Mouse (Mus musculus): ENCODE data around the gene Slc18a2. TPM values are rescaled to one million over a fixed set of nuclear protein-coding genes. Genes with fewer than 3 reads are reported as not detected.

Gene Slc18a2
- total and polyA plus RNA-seq, 3 experiments, result 0.04 to 0.86 TPM; not detected in 1

- in situ Hi-C loops (cut with MboI; ENCODE audit: low pct_ligation_motif_present, low pct_unique_long_range_greater_than_20kb, low sequenced_read_pairs), result no loop called here
- H3K4me1 ChIP-seq (ENCODE audit: control insufficient read depth in 1 of 2, insufficient read depth in 2 of 2), result no peaks in the 10 kb centered on the region
- H3K4me3 ChIP-seq (replicated peaks in 1 of 3; ENCODE audit: low read depth in 2 of 3, low read length in 2 of 3, poor library complexity in 1 of 3), result no peak overlapping the region
- H3K27me3 ChIP-seq (replicated peaks), result no peaks in the 10 kb centered on the region
- no peak overlapping the region for H3K9ac ChIP-seq (ENCODE audit: insufficient read depth, low read depth)
- dilution Hi-C loops (cut with MboI; ENCODE audit: extremely low pct_ligation_motif_present, extremely low pct_unique_long_range_greater_than_20kb, low sequenced_read_pairs), result no loop called here
- no peak overlapping the region for H3K4me2 ChIP-seq (ENCODE audit: insufficient read depth, low read depth, poor library complexity, severe bottlenecking)
- no peaks in the 10 kb centered on the region for H3K79me2 ChIP-seq (replicated peaks; ENCODE audit: control insufficient read depth, extremely low read depth, insufficient read depth, poor library complexity, severe bottlenecking)
- TF ChIP-seq PAX5 (IDR thresholded peaks at IDR 0.05; ENCODE audit: low read length) (no peak), MXI1 (IDR thresholded peaks at IDR 0.05; ENCODE audit: low read depth, low read length) (no peak), ZKSCAN1 (IDR thresholded peaks at IDR 0.05; ENCODE audit: borderline replicate concordance, low read depth, low read length) (no peak), ZC3H11A (IDR thresholded peaks at IDR 0.05; ENCODE audit: low read depth, low read length) (no peak), TBP (conservative IDR thresholded peaks at IDR 0.05; ENCODE audit: low read depth, low read length) (no peak), EP300 (IDR thresholded peaks at IDR 0.05; ENCODE audit: low read length) (no peak), TCF12 (IDR thresholded peaks at IDR 0.05; ENCODE audit: low read depth, low read length) (no peak), MEF2A (IDR thresholded peaks at IDR 0.05; ENCODE audit: borderline replicate concordance, low read depth, low read length) (no peak), USF2 (conservative IDR thresholded peaks at IDR 0.05; ENCODE audit: low read depth, low read length) (no peak)
- no peak overlapping the region for H3K27ac ChIP-seq (ENCODE audit: insufficient read depth, low read depth)
- no peaks in the 10 kb centered on the region for H3K36me3 ChIP-seq (replicated peaks in 1 of 2; ENCODE audit: control insufficient read depth in 1 of 2, insufficient read depth in 1 of 2, low read length in 1 of 2)
- no peak for DNase-seq (ENCODE audit: extremely low read depth)
- H3K9me3 ChIP-seq (replicated peaks; ENCODE audit: low read length), result peaks cover 2% of the 10 kb centered on the region
Measured at GRCm38 (mm10) chr19:59238630-59239029, 22.1 kb upstream of the Slc18a2 start.

- Histone ChIP-seq H3K4me3 (replicated peaks in 1 of 3; ENCODE audit: low read depth in 2 of 3, low read length in 2 of 3, poor library complexity in 1 of 3) (no peak overlapping the region), H3K9ac (ENCODE audit: insufficient read depth, low read depth) (no peak overlapping the region), H3K27me3 (replicated peaks) (no peaks in the 10 kb centered on the region), H3K4me1 (ENCODE audit: control insufficient read depth in 1 of 2, insufficient read depth in 2 of 2) (no peaks in the 10 kb centered on the region), H3K36me3 (replicated peaks in 1 of 2; ENCODE audit: control insufficient read depth in 1 of 2, insufficient read depth in 1 of 2, low read length in 1 of 2) (no peaks in the 10 kb centered on the region), H3K79me2 (replicated peaks; ENCODE audit: control insufficient read depth, extremely low read depth, insufficient read depth, poor library complexity, severe bottlenecking) (no peaks in the 10 kb centered on the region), H3K27ac (ENCODE audit: insufficient read depth, low read depth) (no peak overlapping the region), H3K4me2 (ENCODE audit: insufficient read depth, low read depth, poor library complexity, severe bottlenecking) (no peak overlapping the region), H3K9me3 (replicated peaks; ENCODE audit: low read length) (no peaks in the 10 kb centered on the region)
- TF ChIP-seq BHLHE40 (IDR thresholded peaks at IDR 0.05; ENCODE audit: low read depth, low read length) (0 out of 2 replicates have a peak, but pooled peaks have one; percentile 13), JUN (IDR thresholded peaks at IDR 0.05; ENCODE audit: insufficient read depth, low read depth, low read length) (no peak), GABPA (IDR thresholded peaks at IDR 0.05; ENCODE audit: insufficient replicate concordance, low read depth, low read length) (no peak), ZC3H11A (IDR thresholded peaks at IDR 0.05; ENCODE audit: low read depth, low read length) (no peak; the same call in 1 of the 2 replicates), SMC3 (IDR thresholded peaks at IDR 0.05; ENCODE audit: low read depth, low read length) (peak; percentile 96), NELFE (IDR thresholded peaks at IDR 0.05; ENCODE audit: low read depth, low read length) (peak; percentile 94; the same call in 1 of the 2 replicates), CTCF (conservative IDR thresholded peaks at IDR 0.05 in 1 of 2, IDR thresholded peaks at IDR 0.05 in 1 of 2; ENCODE audit: low read depth in 2 of 2, low read length in 2 of 2) (peak; percentile 96 to 100), MAFK (IDR thresholded peaks at IDR 0.05; ENCODE audit: insufficient replicate concordance, low read length) (no peak), RAD21 (IDR thresholded peaks at IDR 0.05; ENCODE audit: low read depth, low read length) (peak; percentile 78), TCF12 (IDR thresholded peaks at IDR 0.05; ENCODE audit: low read depth, low read length) (0 out of 2 replicates have a peak, but pooled peaks have one; percentile 37), ZMIZ1 (IDR thresholded peaks at IDR 0.05; ENCODE audit: low read depth, low read length) (no peak)
- dilution Hi-C loops (cut with MboI; ENCODE audit: extremely low pct_ligation_motif_present, extremely low pct_unique_long_range_greater_than_20kb, low sequenced_read_pairs), result no loop called here
- DNase-seq (ENCODE audit: extremely low read depth), result peak; percentile 69
- in situ Hi-C loops (cut with MboI; ENCODE audit: low pct_ligation_motif_present, low pct_unique_long_range_greater_than_20kb, low sequenced_read_pairs), result no loop called here
Measured at GRCm38 (mm10) chr19:59239124-59239817, 21.4 kb upstream of the Slc18a2 start.

Measured in CH12.LX (cell line).